Mouse (Mus musculus) liver, postnatal 0 days (tissue): ENCODE data around the gene Dscam. TPM values are rescaled to one million over a fixed set of nuclear protein-coding genes. Genes with fewer than 3 reads are reported as not detected.
A peak's percentile ranks its signal among the peaks of the same experiment; 100 is the strongest.

ENCODE experiments used
- ATAC-seq: fragments of 200-750 bp; cut with Nextera tagmentation; 2 replicates; pipeline ENCODE4 v1.8.0; 2017; ENCODE audit warnings: mild to moderate bottlenecking, moderate library complexity
- DNase-seq: peaks from one replicate; pipeline ENCODE4 v3.0.0-alpha.2; 2016
- H3K27ac ChIP-seq: fragments of 300-500 bp; sonication (generic); 2 replicates; pipeline ENCODE4 v1.5.1; 2014; ENCODE audit warnings: antibody characterized with exemption, moderate library complexity, mild to moderate bottlenecking, low read depth
- H3K27me3 ChIP-seq: fragments of 300-500 bp; sonication (generic); 2 replicates; pipeline ENCODE4 v1.6.1; 2014; ENCODE audit warnings: low read length, control low read depth, mixed read lengths; ENCODE audit not compliant: insufficient read depth
- H3K36me3 ChIP-seq: fragments of 300-500 bp; sonication (generic); replicated peaks from 2 replicates; pipeline ENCODE4 v1.6.1; 2014; ENCODE audit warnings: mild to moderate bottlenecking, control low read depth, low read length, moderate library complexity, mixed read lengths; ENCODE audit not compliant: insufficient read depth
- H3K4me1 ChIP-seq: fragments of 300-500 bp; sonication (generic); 2 replicates; pipeline ENCODE4 v1.6.1; 2014; ENCODE audit warnings: antibody characterized with exemption, mild to moderate bottlenecking, control low read depth; ENCODE audit not compliant: insufficient read depth
- H3K4me2 ChIP-seq: fragments of 300-500 bp; sonication (generic); 2 replicates; pipeline ENCODE4 v1.6.1; 2014; ENCODE audit warnings: low read depth, mild to moderate bottlenecking, low read length, moderate library complexity, mixed read lengths
- H3K4me3 ChIP-seq: fragments of 300-500 bp; sonication (generic); 2 replicates; pipeline ENCODE4 v1.5.1; 2014; ENCODE audit warnings: low read depth, low read length
- H3K9ac ChIP-seq: fragments of 300-500 bp; sonication (generic); replicated peaks from 2 replicates; pipeline ENCODE4 v1.6.1; 2014; ENCODE audit warnings: mild to moderate bottlenecking, moderate library complexity
- H3K9me3 ChIP-seq: fragments of 300-500 bp; sonication (generic); 2 replicates; pipeline ENCODE4 v1.6.1; 2016; ENCODE audit warnings: mild to moderate bottlenecking, control low read depth, low read length, mixed read lengths
- CTCF ChIP-seq: sonication (generic); IDR thresholded peaks from 2 replicates; pipeline ENCODE4 v1.5.1; 2016; ENCODE audit warnings: antibody characterized with exemption, low read depth
- EP300 ChIP-seq: IDR thresholded peaks from 2 replicates; pipeline ENCODE4 v1.6.1; 2016; ENCODE audit warnings: antibody characterized with exemption, low read depth, mild to moderate bottlenecking
- WGBS: fragments of 180-500 bp; shearing (Covaris S2); extraction: QIAGEN DNeasy Blood & Tissue Kit; methylation state at CpG from one replicate; pipeline ENCODE4 v1.1.7; 2014; ENCODE audit not compliant: insufficient replicate concordance; 5-methylcytosine and 5-hydroxymethylcytosine counted together
- polyA plus RNA-seq: library from polyadenylated mRNA; unstranded; fragments of >200 nt; fragmentation: Nextera tagmentation; extraction: Ambion mirVana; gene quantifications from 2 replicates; pipeline ENCODE4 v1.2.1, GENCODE M21; 2015

Gene Dscam
- polyA plus RNA-seq, 1 experiment from 2014 or later = not detected

DNA sequence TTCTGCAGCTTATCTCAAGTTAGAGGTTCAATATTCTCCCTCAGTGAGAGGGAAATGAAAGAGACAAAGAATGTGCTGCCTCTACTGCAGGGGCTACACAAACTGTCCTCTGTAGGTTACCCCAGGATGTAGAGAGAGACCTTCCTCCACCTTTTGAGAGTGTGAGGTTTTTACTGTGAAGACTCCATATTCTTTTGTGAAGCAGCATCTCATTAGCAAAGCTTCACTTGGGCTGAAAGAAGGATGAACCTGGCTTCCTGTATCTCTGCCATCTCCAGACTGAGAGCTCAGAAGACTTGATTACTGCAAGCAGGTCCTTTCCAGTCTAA lies 163.7 kb downstream of the Dscam start:
- 0 out of 2 replicates have a peak overlapping the region, but pooled peaks have one; percentile 9 for H3K27ac ChIP-seq
- ATAC-seq (peak; percentile 16; the same call in 1 of the 2 replicates), DNase-seq (no peak)
- no peaks in the 10 kb centered on the region; the same call in 1 of the 2 replicates for H3K4me1 ChIP-seq
- no peak overlapping the region for H3K9ac ChIP-seq
- no peaks in the 10 kb centered on the region for H3K36me3 ChIP-seq
- peak overlapping the region; percentile 37; the same call in 1 of the 2 replicates for H3K4me2 ChIP-seq
- H3K27me3 ChIP-seq = no peaks in the 10 kb centered on the region
- no peak overlapping the region for H3K4me3 ChIP-seq
- TF ChIP-seq CTCF (no peak), EP300 (no peak)
- no peaks in the 10 kb centered on the region for H3K9me3 ChIP-seq

DNA sequence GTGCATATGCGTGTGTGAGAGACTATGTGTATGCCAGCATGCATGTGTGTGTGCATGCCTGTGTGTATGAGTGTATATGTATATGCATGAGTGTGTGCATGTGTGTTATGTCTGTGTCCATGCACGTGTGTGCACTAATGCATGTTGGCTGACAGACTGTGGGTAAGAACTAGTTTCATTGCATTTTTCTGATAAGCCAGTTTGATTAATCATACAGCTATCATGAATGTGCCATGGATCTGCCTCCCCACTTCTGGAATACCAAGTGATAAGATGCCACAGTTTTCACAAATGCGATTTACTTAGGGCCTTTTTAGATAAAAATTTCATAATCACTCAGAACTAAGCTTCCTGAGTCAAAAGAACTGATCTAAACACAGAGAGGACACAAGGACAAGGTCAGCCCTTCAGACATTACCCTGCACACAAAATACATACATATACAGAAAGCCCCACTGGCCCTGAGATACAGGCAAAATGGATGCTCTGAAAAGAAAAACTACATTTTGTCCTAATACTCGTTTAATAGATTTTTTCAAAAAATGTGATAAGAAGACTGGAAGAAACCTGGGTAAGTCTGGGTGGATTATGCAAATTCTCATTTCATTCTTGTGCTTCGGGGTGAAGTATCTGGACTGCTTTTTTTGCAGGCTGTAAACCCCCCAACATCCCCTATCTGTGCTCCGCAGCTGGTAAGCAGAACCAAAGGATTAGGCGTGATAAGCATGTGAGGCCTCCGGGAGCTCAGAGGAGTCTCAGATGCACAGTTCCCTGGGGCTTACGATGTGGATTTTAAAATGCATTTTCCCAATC lies 164.3 kb downstream of the Dscam start:
- H3K4me3 ChIP-seq = no peak overlapping the region
- no peaks in the 10 kb centered on the region for H3K27me3 ChIP-seq
- DNase-seq = peak; percentile 47
- no peak overlapping the region for H3K9ac ChIP-seq
- peak overlapping the region; percentile 37 for H3K4me2 ChIP-seq
- H3K9me3 ChIP-seq = no peaks in the 10 kb centered on the region
- no peaks in the 10 kb centered on the region for H3K36me3 ChIP-seq
- H3K4me1 ChIP-seq = no peaks in the 10 kb centered on the region; the same call in 1 of the 2 replicates
- peak; percentile 96 for ATAC-seq
- 47% methylated on average over 9 of the region's 9 CpGs for WGBS
- no peak for TF ChIP-seq CTCF
- TF ChIP-seq EP300 = peak; percentile 93
- H3K27ac ChIP-seq = peak overlapping the region; percentile 39; the same call in 1 of the 2 replicates

DNA sequence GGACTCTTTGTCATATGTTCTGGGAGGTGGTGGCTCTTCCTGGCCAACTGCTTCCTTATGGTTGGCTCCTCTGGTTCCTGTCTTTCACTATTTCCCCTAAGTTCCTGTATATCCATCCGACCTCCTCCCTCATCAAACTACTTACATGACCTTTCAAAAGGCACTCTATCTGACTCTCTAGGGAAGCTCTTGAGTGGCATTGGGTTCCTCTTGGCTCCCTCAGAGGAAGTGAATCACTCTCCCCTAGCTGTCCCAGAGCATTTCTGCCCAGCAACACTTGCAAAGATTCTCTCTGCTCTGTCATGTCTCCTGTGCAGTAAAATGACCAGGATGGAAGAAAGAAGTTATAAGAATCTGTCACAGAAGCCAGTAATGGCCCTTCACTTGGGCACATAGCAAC lies 166.6 kb downstream of the Dscam start:
- Histone ChIP-seq H3K4me3 (no peak overlapping the region), H3K4me2 (no peak overlapping the region), H3K9me3 (no peaks in the 10 kb centered on the region), H3K9ac (no peak overlapping the region), H3K27ac (no peak overlapping the region), H3K4me1 (no peaks in the 10 kb centered on the region; the same call in 1 of the 2 replicates), H3K27me3 (no peaks in the 10 kb centered on the region), H3K36me3 (no peaks in the 10 kb centered on the region)
- TF ChIP-seq EP300 (no peak), CTCF (no peak)
- WGBS = 25% methylated on average over 1 of the region's 1 CpGs
- DNase-seq = no peak
- no peak for ATAC-seq

DNA sequence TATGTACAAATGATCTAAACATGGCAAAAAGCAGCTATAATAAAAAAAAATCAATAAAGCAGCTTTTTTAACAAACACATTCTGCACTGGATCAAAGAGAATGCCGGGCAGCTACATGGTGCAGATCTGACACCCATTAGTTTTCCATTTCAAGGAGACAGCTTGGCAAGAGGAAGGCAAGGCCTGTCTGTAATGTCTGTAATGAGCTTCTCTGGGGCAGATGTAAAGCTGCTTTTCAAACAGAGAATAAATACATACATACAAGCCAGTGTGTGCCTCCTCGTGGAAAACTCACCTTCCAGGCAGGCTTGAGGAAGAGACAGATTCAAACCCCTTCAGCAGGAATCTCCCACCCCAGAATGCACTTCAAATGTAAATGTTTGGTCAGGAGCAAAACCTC lies 167.7 kb downstream of the Dscam start:
- Histone ChIP-seq H3K27me3 (no peaks in the 10 kb centered on the region), H3K27ac (no peak overlapping the region), H3K4me1 (no peaks in the 10 kb centered on the region; the same call in 1 of the 2 replicates), H3K9ac (no peak overlapping the region), H3K9me3 (no peaks in the 10 kb centered on the region), H3K4me3 (no peak overlapping the region), H3K4me2 (no peak overlapping the region), H3K36me3 (no peaks in the 10 kb centered on the region)
- TF ChIP-seq CTCF = no peak
- no peak for TF ChIP-seq EP300
- no peak for ATAC-seq
- DNase-seq = no peak
- WGBS = 52% methylated on average over 2 of the region's 2 CpGs

DNA sequence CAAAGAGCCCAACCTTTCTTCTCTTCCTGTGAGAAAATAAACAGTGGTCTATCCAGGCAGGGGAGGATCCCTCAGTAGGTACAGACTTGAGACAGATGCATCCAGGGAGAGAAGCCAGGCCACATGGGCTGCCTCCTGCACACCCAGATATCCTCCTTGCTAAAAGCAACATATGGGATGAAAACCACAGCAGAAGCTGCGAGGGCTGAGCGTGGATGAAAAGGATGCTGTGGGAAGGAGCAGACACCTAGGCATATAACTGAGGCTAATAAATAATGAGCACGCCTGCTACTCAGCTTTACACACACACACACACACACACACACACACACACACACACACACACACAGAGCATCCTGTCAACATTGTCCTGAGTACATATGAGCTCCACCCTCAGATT lies 168.4 kb downstream of the Dscam start:
- H3K9me3 ChIP-seq = no peaks in the 10 kb centered on the region
- WGBS = 64% methylated on average over 3 of the region's 3 CpGs
- H3K4me2 ChIP-seq = no peak overlapping the region
- DNase-seq (no peak), ATAC-seq (no peak)
- no peaks in the 10 kb centered on the region; the same call in 1 of the 2 replicates for H3K4me1 ChIP-seq
- H3K27ac ChIP-seq = no peak overlapping the region
- H3K27me3 ChIP-seq = no peaks in the 10 kb centered on the region
- TF ChIP-seq EP300 = no peak
- TF ChIP-seq CTCF = no peak
- H3K9ac ChIP-seq = no peak overlapping the region
- H3K4me3 ChIP-seq = no peak overlapping the region
- H3K36me3 ChIP-seq = no peaks in the 10 kb centered on the region

DNA sequence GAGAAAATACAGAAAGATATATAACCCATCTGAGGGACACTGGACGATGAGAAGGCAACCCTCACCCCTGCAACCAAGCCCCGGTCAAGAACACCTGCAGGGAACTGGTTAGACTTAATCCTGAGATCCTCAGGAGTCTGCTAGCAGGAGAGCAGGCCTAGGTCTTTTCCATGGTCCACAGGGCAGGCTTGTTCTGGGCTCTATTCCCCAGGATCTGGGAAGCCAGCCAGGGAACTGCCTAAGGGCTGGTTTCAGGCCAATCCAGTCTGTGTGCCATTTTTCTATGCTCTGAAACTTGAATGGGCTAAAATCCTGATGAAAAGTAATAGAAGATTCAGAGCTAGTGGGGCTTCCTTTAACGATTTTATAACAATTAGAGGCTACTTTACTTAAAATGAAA lies 173.7 kb downstream of the Dscam start:
- H3K9ac ChIP-seq = no peak overlapping the region
- no peak for DNase-seq
- ATAC-seq = no peak
- TF ChIP-seq CTCF = no peak
- no peak for TF ChIP-seq EP300
- H3K36me3 ChIP-seq = no peaks in the 10 kb centered on the region
- H3K9me3 ChIP-seq = no peaks in the 10 kb centered on the region
- no peak overlapping the region for H3K4me3 ChIP-seq
- no peak overlapping the region for H3K4me2 ChIP-seq
- no peaks in the 10 kb centered on the region for H3K4me1 ChIP-seq
- 53% methylated on average over 3 of the region's 3 CpGs for WGBS
- H3K27ac ChIP-seq = no peak overlapping the region
- H3K27me3 ChIP-seq = no peaks in the 10 kb centered on the region
